Mouse (Mus musculus) layer of hippocampus, postnatal 14 days (tissue): ENCODE measurements around the gene Alox12. TPM values are rescaled to one million over a fixed set of nuclear protein-coding genes. Genes with fewer than 3 reads are reported as not detected.

Experiments
- DNase-seq, 2 experiments: peaks; one replicate each; pipeline ENCODE4 v3.0.0; 2021 to 2022; ENCODE audit warnings: low spot score in 2 of 2, mixed read lengths in 1 of 2
- total RNA-seq, 2 experiments: library from RNA; stranded (reverse); gene quantifications; 2 replicates each; pipeline ENCODE4 v1.2.3; 2021

Gene Alox12
- total RNA-seq, 2 experiments from 2014 or later = 0.48 TPM; not detected in 1

GRCm38 (mm10) chr11:70242591-70242990 is 12.6 kb downstream of the Alox12 start:
- DNase-seq = no peak

- peak; percentile 90 to 95 for DNase-seq
These were observed 15.4 kb downstream of the Alox12 start, which contains the start of the genes Gm21988 and Rnasek for GRCm38 (mm10) chr11:70239541-70240279. Gene Gm21988, minus strand, starts transcription at chr11:70239830. Gene Rnasek, minus strand, starts transcription at chr11:70239842.

- no peak for DNase-seq
These were observed 16.3 kb downstream of the Alox12 start for GRCm38 (mm10) chr11:70238591-70239440.

GRCm38 (mm10) chr11:70237457-70238167 is 17.5 kb downstream of the Alox12 start, which contains the start of gene 0610010K14Rik:
Gene 0610010K14Rik, minus strand, starts transcription at chr11:70237914.
- peak; percentile 98 for DNase-seq

- peak in 1 of 2 experiments; percentile 31 for DNase-seq
These were observed 18.4 kb downstream of the Alox12 start for GRCm38 (mm10) chr11:70236717-70237116.

GRCm38 (mm10) chr11:70235254-70235900 is 19.8 kb downstream of the Alox12 start:
- DNase-seq = no peak

GRCm38 (mm10) chr11:70234497-70234896 is 20.7 kb downstream of the Alox12 start:
- no peak for DNase-seq

GRCm38 (mm10) chr11:70234037-70234436 is 21.1 kb downstream of the Alox12 start:
- DNase-seq = no peak

- peak in 1 of 2 experiments; percentile 31 for DNase-seq
These were observed 22.1 kb downstream of the Alox12 start for GRCm38 (mm10) chr11:70233016-70233415.

- DNase-seq = peak; percentile 54 to 81
These were observed 22.6 kb downstream of the Alox12 start for GRCm38 (mm10) chr11:70232546-70232945.

- peak; percentile 77 to 83 for DNase-seq
These were observed 24.9 kb downstream of the Alox12 start for GRCm38 (mm10) chr11:70230239-70230727.

GRCm38 (mm10) chr11:70229260-70230010 is 25.7 kb downstream of the Alox12 start, which contains the start of gene Bcl6b:
Gene Bcl6b, minus strand, starts transcription at chr11:70229798.
- DNase-seq = no peak

GRCm38 (mm10) chr11:70228828-70229227 is 26.3 kb downstream of the Alox12 start:
- peak; percentile 73 to 84 for DNase-seq

- DNase-seq = no peak
These were observed 27.4 kb downstream of the Alox12 start for GRCm38 (mm10) chr11:70227661-70228245.

GRCm38 (mm10) chr11:70227126-70227525 is 28.0 kb downstream of the Alox12 start:
- DNase-seq = peak in 1 of 2 experiments; percentile 63

- no peak for DNase-seq
These were observed 28.6 kb downstream of the Alox12 start for GRCm38 (mm10) chr11:70226602-70226890.

- no peak for DNase-seq
These were observed 29.2 kb downstream of the Alox12 start for GRCm38 (mm10) chr11:70225798-70226601.

- no peak for DNase-seq
These were observed 31.4 kb downstream of the Alox12 start for GRCm38 (mm10) chr11:70223724-70224123.
